Mouse (Mus musculus): ENCODE data around the gene Olfr1305.

Gene Olfr1305

DNA sequence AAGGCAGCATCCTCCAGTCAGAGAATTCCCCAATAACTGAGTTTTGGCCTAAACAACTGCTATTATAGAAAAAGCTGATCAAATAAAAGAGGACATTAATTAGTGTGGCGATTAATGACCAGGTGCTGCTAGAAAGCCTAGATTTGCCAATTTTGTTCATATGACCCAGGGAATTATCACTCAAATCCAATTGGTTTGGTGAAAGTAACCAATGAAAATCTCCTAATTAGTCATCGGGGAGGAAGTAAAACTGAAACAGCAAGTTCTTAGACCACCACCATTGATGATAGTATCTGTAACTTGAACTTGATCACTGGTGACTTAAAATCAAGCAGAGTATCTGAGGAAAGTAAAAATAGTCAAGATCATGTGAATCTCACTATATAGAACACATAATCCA lies at the start of gene Olfr1305:
Gene Olfr1305, minus strand, starts transcription at position 101 of the 400 bp plus-strand sequence.
- DNase-seq: no peak

DNA sequence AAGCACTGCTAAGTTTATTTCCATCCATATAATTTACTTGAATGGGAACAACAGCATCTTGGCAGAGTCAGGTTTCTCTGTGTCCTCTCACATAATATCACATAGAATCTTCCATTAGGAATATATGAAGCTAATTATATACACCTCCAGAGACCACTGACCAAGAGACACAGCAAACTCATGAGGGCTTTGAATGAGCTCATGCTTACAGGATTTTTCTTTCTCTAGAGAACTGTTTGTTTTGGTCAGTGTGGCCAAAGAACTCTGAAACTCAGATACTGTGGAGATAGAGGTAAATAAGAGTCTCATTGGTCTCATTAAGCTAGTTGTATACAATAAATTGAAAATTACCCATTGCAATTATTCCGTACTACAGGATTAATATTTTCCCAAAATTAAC lies 39.2 kb upstream of the Olfr1305 start, which contains the start of gene Olfr1306:
Gene Olfr1306, minus strand, starts transcription at position 101 of the 400 bp plus-strand sequence.
- DNase-seq: no peak

DNA sequence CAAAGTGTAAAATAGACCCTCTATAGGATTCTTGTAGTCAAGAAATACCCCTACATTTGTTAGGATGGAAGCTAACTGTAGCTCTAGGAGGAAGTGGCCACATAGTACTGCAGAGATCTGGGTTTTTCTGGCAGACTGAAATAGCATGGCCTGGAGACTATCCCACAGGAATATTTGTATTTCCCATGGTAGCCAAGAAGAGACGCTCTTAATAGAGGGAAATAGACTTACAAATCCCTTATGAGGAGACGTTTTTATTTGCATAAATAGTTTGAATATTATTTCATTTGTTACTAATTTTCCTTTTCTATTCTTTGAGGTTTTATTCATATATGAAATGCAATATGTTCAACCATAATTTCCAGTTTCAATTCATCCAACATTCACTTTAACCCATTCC lies 56.7 kb downstream of the Olfr1305 start, which contains the start of gene Olfr1303:
Gene Olfr1303, minus strand, starts transcription at position 101 of the 400 bp plus-strand sequence.
- no peak for DNase-seq

Data from lung, postnatal 4 days (tissue).